Mouse (Mus musculus) CH12.LX (cell line): ENCODE measurements around the gene Foxn1. TPM values are rescaled to one million over a fixed set of nuclear protein-coding genes. Genes with fewer than 3 reads are reported as not detected.

ENCODE experiments used
- DNase-seq: peaks from one replicate; pipeline ENCODE4 v3.0.0-alpha.2; 2013; ENCODE audit errors: extremely low read depth
- H3K27ac ChIP-seq: 2 replicates; pipeline ENCODE4 v1.5.1; 2012; ENCODE audit warnings: low read depth, mild to moderate bottlenecking, control low read depth, moderate library complexity; ENCODE audit not compliant: insufficient read depth
- H3K27me3 ChIP-seq: replicated peaks from 2 replicates; pipeline ENCODE3; 2012; ENCODE audit warnings: inconsistent platforms
- H3K36me3 ChIP-seq, 2 experiments: replicated peaks in 1 of 2; 2 replicates each; pipeline versions ENCODE3 to v1.6.1; 2012; ENCODE audit warnings: inconsistent platforms in 1 of 2, low read length in 1 of 2, mild to moderate bottlenecking in 1 of 2, mixed read lengths in 1 of 2, moderate library complexity in 1 of 2; ENCODE audit not compliant: control insufficient read depth in 1 of 2, insufficient read depth in 1 of 2
- H3K4me1 ChIP-seq, 2 experiments: 2 replicates each; pipeline ENCODE4 v1.6.1; 2012; ENCODE audit warnings: inconsistent platforms in 1 of 2, moderate library complexity in 1 of 2; ENCODE audit not compliant: insufficient read depth in 2 of 2, control insufficient read depth in 1 of 2
- H3K4me2 ChIP-seq: 2 replicates; pipeline ENCODE4 v1.6.1; 2012; ENCODE audit warnings: low read depth, mild to moderate bottlenecking, control low read depth; ENCODE audit not compliant: poor library complexity, insufficient read depth, severe bottlenecking
- H3K4me3 ChIP-seq, 3 experiments: fragments of 150-350 bp in 1 of 3; sonication (generic) in 1 of 3; replicated peaks in 1 of 3; 2 replicates each; pipeline versions ENCODE3 to v1.5.1; 2011 to 2012; ENCODE audit warnings: low read depth in 2 of 3, low read length in 2 of 3, mild to moderate bottlenecking in 2 of 3, moderate library complexity in 2 of 3, control low read depth in 1 of 3, improper control_type of control experiment in 1 of 3, inconsistent platforms in 1 of 3, mixed read lengths in 1 of 3; ENCODE audit not compliant: poor library complexity in 1 of 3
- H3K79me2 ChIP-seq: replicated peaks from 2 replicates; pipeline ENCODE4 v1.6.1; 2012; ENCODE audit warnings: mild to moderate bottlenecking, moderate library complexity; ENCODE audit not compliant: control insufficient read depth, poor library complexity, insufficient read depth, severe bottlenecking; ENCODE audit errors: extremely low read depth
- H3K9ac ChIP-seq: 2 replicates; pipeline ENCODE4 v1.6.1; 2012; ENCODE audit warnings: low read depth, mild to moderate bottlenecking, control low read depth, moderate library complexity; ENCODE audit not compliant: insufficient read depth
- H3K9me3 ChIP-seq: replicated peaks from 2 replicates; pipeline ENCODE3; 2012; ENCODE audit warnings: low read length, inconsistent platforms, mixed read lengths
- BHLHE40 ChIP-seq: IDR thresholded peaks from 2 replicates; pipeline ENCODE4 v1.6.1; 2011; ENCODE audit warnings: mild to moderate bottlenecking, low read depth, low read length, improper control_type of control experiment
- CHD1 ChIP-seq: IDR thresholded peaks from 2 replicates; pipeline ENCODE4 v1.6.1; 2012; ENCODE audit warnings: low read depth, low read length, improper control_type of control experiment, inconsistent platforms
- CHD2 ChIP-seq: IDR thresholded peaks from 2 replicates; pipeline ENCODE4 v1.6.1; 2011; ENCODE audit warnings: low read length, improper control_type of control experiment
- CTCF ChIP-seq, 2 experiments: IDR thresholded peaks in 1 of 2; conservative IDR thresholded peaks in 1 of 2; 2 replicates each; pipeline ENCODE4 v1.5.1; 2011 to 2012; ENCODE audit warnings: low read depth in 2 of 2, low read length in 2 of 2, improper control_type of control experiment in 1 of 2, inconsistent platforms in 1 of 2, mild to moderate bottlenecking in 1 of 2, moderate library complexity in 1 of 2
- E2F4 ChIP-seq: IDR thresholded peaks from 2 replicates; pipeline ENCODE4 v1.6.1; 2011; ENCODE audit warnings: low read depth, low read length, improper control_type of control experiment; ENCODE audit not compliant: insufficient replicate concordance
- ELF1 ChIP-seq: IDR thresholded peaks from 2 replicates; pipeline ENCODE4 v1.6.1; 2014; ENCODE audit warnings: low read depth, mild to moderate bottlenecking, inconsistent platforms, low read length, improper control_type of control experiment
- EP300 ChIP-seq: IDR thresholded peaks from 2 replicates; pipeline ENCODE4 v1.6.1; 2011; ENCODE audit warnings: low read length, improper control_type of control experiment
- ETS1 ChIP-seq: conservative IDR thresholded peaks from 2 replicates; pipeline ENCODE4 v1.6.1; 2012; ENCODE audit warnings: low read depth, mild to moderate bottlenecking, inconsistent platforms, low read length, improper control_type of control experiment, moderate library complexity
- GABPA ChIP-seq: IDR thresholded peaks from 2 replicates; pipeline ENCODE4 v1.6.1; 2012; ENCODE audit warnings: low read depth, low read length, improper control_type of control experiment, inconsistent platforms; ENCODE audit not compliant: insufficient replicate concordance
- HCFC1 ChIP-seq: IDR thresholded peaks from 2 replicates; pipeline ENCODE4 v1.6.1; 2012; ENCODE audit warnings: low read depth, mild to moderate bottlenecking, inconsistent platforms, low read length, improper control_type of control experiment
- IRF4 ChIP-seq: IDR thresholded peaks from 2 replicates; pipeline ENCODE4 v1.6.1; 2014; ENCODE audit warnings: low read depth, mild to moderate bottlenecking, inconsistent platforms, low read length, improper control_type of control experiment
- JUN ChIP-seq: IDR thresholded peaks from 2 replicates; pipeline ENCODE4 v1.6.1; 2011; ENCODE audit warnings: low read depth, mild to moderate bottlenecking, low read length, improper control_type of control experiment, moderate library complexity; ENCODE audit not compliant: insufficient read depth
- JUND ChIP-seq: conservative IDR thresholded peaks from 2 replicates; pipeline ENCODE4 v1.6.1; 2011; ENCODE audit warnings: low read depth, low read length, improper control_type of control experiment
- KAT2A ChIP-seq: IDR thresholded peaks from 2 replicates; pipeline ENCODE4 v1.6.1; 2012; ENCODE audit warnings: low read length, improper control_type of control experiment, inconsistent platforms; ENCODE audit not compliant: insufficient replicate concordance
- MAFK ChIP-seq: IDR thresholded peaks from 2 replicates; pipeline ENCODE4 v1.6.1; 2011; ENCODE audit warnings: low read length, improper control_type of control experiment; ENCODE audit not compliant: insufficient replicate concordance
- MAX ChIP-seq: IDR thresholded peaks from 2 replicates; pipeline ENCODE4 v1.6.1; 2011; ENCODE audit warnings: low read length, improper control_type of control experiment
- MAZ ChIP-seq: IDR thresholded peaks from 2 replicates; pipeline ENCODE4 v1.6.1; 2012; ENCODE audit warnings: low read depth, mild to moderate bottlenecking, inconsistent platforms, low read length, improper control_type of control experiment, moderate library complexity
- MEF2A ChIP-seq: IDR thresholded peaks from 2 replicates; pipeline ENCODE4 v1.6.1; 2014; ENCODE audit warnings: low read depth, mild to moderate bottlenecking, inconsistent platforms, low read length, improper control_type of control experiment, borderline replicate concordance
- MXI1 ChIP-seq: IDR thresholded peaks from 2 replicates; pipeline ENCODE4 v1.6.1; 2011; ENCODE audit warnings: mild to moderate bottlenecking, low read depth, low read length, improper control_type of control experiment
- MYC ChIP-seq: IDR thresholded peaks from 2 replicates; pipeline ENCODE4 v1.6.1; 2011; ENCODE audit warnings: low read depth, mild to moderate bottlenecking, improper control_type of control experiment, low read length
- NELFE ChIP-seq: IDR thresholded peaks from 2 replicates; pipeline ENCODE4 v1.6.1; 2011; ENCODE audit warnings: low read depth, low read length, improper control_type of control experiment
- NRF1 ChIP-seq: IDR thresholded peaks from 2 replicates; pipeline ENCODE4 v1.6.1; 2014; ENCODE audit warnings: low read depth, mild to moderate bottlenecking, inconsistent platforms, low read length, improper control_type of control experiment, moderate library complexity
- PAX5 ChIP-seq: IDR thresholded peaks from 2 replicates; pipeline ENCODE4 v1.6.1; 2012; ENCODE audit warnings: low read length, inconsistent platforms, mixed read lengths
- POLR2A ChIP-seq: IDR thresholded peaks from 2 replicates; pipeline ENCODE4 v1.6.1; 2011; ENCODE audit warnings: low read depth, mild to moderate bottlenecking, improper control_type of control experiment, low read length
- POLR2AphosphoS2 ChIP-seq: IDR thresholded peaks from 2 replicates; pipeline ENCODE4 v1.6.1; 2011; ENCODE audit warnings: low read depth, low read length, improper control_type of control experiment
- RAD21 ChIP-seq: IDR thresholded peaks from 2 replicates; pipeline ENCODE4 v1.6.1; 2011; ENCODE audit warnings: low read depth, mild to moderate bottlenecking, low read length, improper control_type of control experiment, moderate library complexity
- RCOR1 ChIP-seq: conservative IDR thresholded peaks from 2 replicates; pipeline ENCODE4 v1.6.1; 2012; ENCODE audit warnings: low read depth, mild to moderate bottlenecking, inconsistent platforms, low read length, improper control_type of control experiment
- SIN3A ChIP-seq: IDR thresholded peaks from 2 replicates; pipeline ENCODE4 v1.6.1; 2012; ENCODE audit warnings: low read length, improper control_type of control experiment, inconsistent platforms
- SMC3 ChIP-seq: IDR thresholded peaks from 2 replicates; pipeline ENCODE4 v1.6.1; 2011; ENCODE audit warnings: low read depth, low read length, improper control_type of control experiment
- TBP ChIP-seq: conservative IDR thresholded peaks from 2 replicates; pipeline ENCODE4 v1.6.1; 2011; ENCODE audit warnings: low read depth, low read length, improper control_type of control experiment
- TCF12 ChIP-seq: IDR thresholded peaks from 2 replicates; pipeline ENCODE4 v1.6.1; 2014; ENCODE audit warnings: low read depth, mild to moderate bottlenecking, inconsistent platforms, low read length, improper control_type of control experiment
- UBTF ChIP-seq: IDR thresholded peaks from 2 replicates; pipeline ENCODE4 v1.6.1; 2012; ENCODE audit warnings: low read depth, mild to moderate bottlenecking, inconsistent platforms, low read length, improper control_type of control experiment, moderate library complexity
- USF1 ChIP-seq: IDR thresholded peaks from 2 replicates; pipeline ENCODE4 v1.6.1; 2014; ENCODE audit warnings: low read depth, mild to moderate bottlenecking, inconsistent platforms, low read length, improper control_type of control experiment
- USF2 ChIP-seq: conservative IDR thresholded peaks from 2 replicates; pipeline ENCODE4 v1.6.1; 2011; ENCODE audit warnings: low read depth, low read length, improper control_type of control experiment
- ZC3H11A ChIP-seq: IDR thresholded peaks from 2 replicates; pipeline ENCODE4 v1.6.1; 2012; ENCODE audit warnings: low read depth, mild to moderate bottlenecking, inconsistent platforms, low read length, improper control_type of control experiment
- ZKSCAN1 ChIP-seq: IDR thresholded peaks from 2 replicates; pipeline ENCODE4 v1.6.1; 2012; ENCODE audit warnings: low read depth, inconsistent platforms, low read length, improper control_type of control experiment, borderline replicate concordance
- ZMIZ1 ChIP-seq: IDR thresholded peaks from 2 replicates; pipeline ENCODE4 v1.6.1; 2012; ENCODE audit warnings: low read depth, mild to moderate bottlenecking, inconsistent platforms, low read length, improper control_type of control experiment
- ZNF384 ChIP-seq: IDR thresholded peaks from 2 replicates; pipeline ENCODE4 v1.6.1; 2012; ENCODE audit warnings: low read depth, low read length, improper control_type of control experiment, inconsistent platforms
- dilution Hi-C: fragments of 300-500 bp; cut with MboI; formaldehyde crosslinking; loops from 2 replicates; pipeline ENCODE4 v1.14.3; 2020; ENCODE audit warnings: low sequenced_read_pairs; ENCODE audit not compliant: extremely low pct_unique_long_range_greater_than_20kb, extremely low pct_ligation_motif_present
- in situ Hi-C: fragments of 300-500 bp; cut with MboI; formaldehyde crosslinking; loops from 3 replicates; pipeline ENCODE4 v1.14.3; 2019; ENCODE audit warnings: low sequenced_read_pairs, low pct_ligation_motif_present, low pct_unique_long_range_greater_than_20kb, mixed read lengths
- polyA plus RNA-seq: library from polyadenylated mRNA; unstranded; fragments of >175 nt; gene quantifications from 2 replicates; pipeline ENCODE4 v1.2.1, GENCODE M21; 2012; ENCODE audit warnings: low read depth; ENCODE audit not compliant: insufficient read length
- total RNA-seq, 2 experiments: library from RNA; depleted of rRNA; stranded (reverse); fragments of 300-350 nt in 1 of 2; fragments of >200 nt in 1 of 2; gene quantifications; 2 replicates each; pipeline ENCODE4 v1.2.3; 2012 to 2014

Gene Foxn1
- total and polyA plus RNA-seq, 3 experiments = not detected

- H3K27ac ChIP-seq = peak overlapping the region; percentile 49
These were observed 38.5 kb downstream of the Foxn1 start for GRCm38 (mm10) chr11:78347908-78348307.

GRCm38 (mm10) chr11:78347070-78347754, 39.1 kb downstream of the Foxn1 start:
- peak overlapping the region; percentile 18 for H3K9ac ChIP-seq
- peaks cover 8% of the 10 kb centered on the region for H3K79me2 ChIP-seq
- peak; percentile 87 for DNase-seq
- in situ Hi-C loops (no loop called here), dilution Hi-C loops (no loop called here)
- H3K27ac ChIP-seq = peak overlapping the region; percentile 49
- H3K9me3 ChIP-seq = no peaks in the 10 kb centered on the region
- peak overlapping the region in 1 of 3 experiments; percentile 73 for H3K4me3 ChIP-seq
- peak overlapping the region; percentile 77 for H3K4me2 ChIP-seq
- H3K4me1 ChIP-seq = peaks cover 35 to 72% of the 10 kb centered on the region in 2 experiments
- no peaks in the 10 kb centered on the region for H3K27me3 ChIP-seq
- peaks cover 9 to 32% of the 10 kb centered on the region in 2 experiments for H3K36me3 ChIP-seq
- TF ChIP-seq IRF4 (0 out of 2 replicates have a peak, but pooled peaks have one; percentile 18), TBP (0 out of 2 replicates have a peak, but pooled peaks have one; percentile 61), SMC3 (peak; percentile 70), CTCF (conservative IDR thresholded peaks at IDR 0.05 in 1 of 2, IDR thresholded peaks at IDR 0.05 in 1 of 2; ENCODE audit: low read depth in 2 of 2, low read length in 2 of 2) (peak; percentile 89 to 99), MAX (no peak; the same call in 1 of the 2 replicates), NELFE (peak; percentile 68), RAD21 (peak; percentile 72), MEF2A (peak; percentile 34; the same call in 1 of the 2 replicates), BHLHE40 (no peak), GABPA (no peak), UBTF (0 out of 2 replicates have a peak, but pooled peaks have one; percentile 67), ZC3H11A (no peak), MYC (0 out of 2 replicates have a peak, but pooled peaks have one; percentile 26), NRF1 (0 out of 2 replicates have a peak, but pooled peaks have one; percentile 24), SIN3A (peak; percentile 17; the same call in 1 of the 2 replicates)

More at GRCm38 (mm10) chr11:78347908-78348307, 38.5 kb downstream of the Foxn1 start:
- TF ChIP-seq USF1 (no peak), TCF12 (peak; percentile 61), JUND (no peak), PAX5 (no peak), CTCF (conservative IDR thresholded peaks at IDR 0.05 in 1 of 2, IDR thresholded peaks at IDR 0.05 in 1 of 2; ENCODE audit: low read depth in 2 of 2, low read length in 2 of 2) (no peak), MXI1 (peak; percentile 40), ETS1 (no peak), MYC (0 out of 2 replicates have a peak, but pooled peaks have one; percentile 13), IRF4 (peak; percentile 71), ZC3H11A (no peak), ELF1 (peak; percentile 61), UBTF (no peak), KAT2A (no peak), NELFE (no peak), GABPA (no peak), HCFC1 (no peak), BHLHE40 (no peak; the same call in 1 of the 2 replicates), JUN (no peak), TBP (0 out of 2 replicates have a peak, but pooled peaks have one; percentile 10), NRF1 (no peak), USF2 (no peak), POLR2A (peak; percentile 36), SMC3 (no peak), CHD2 (no peak), E2F4 (no peak), MAFK (no peak), EP300 (peak; percentile 25; the same call in 1 of the 2 replicates), MAZ (0 out of 2 replicates have a peak, but pooled peaks have one; percentile 26), ZMIZ1 (no peak), SIN3A (peak; percentile 38; the same call in 1 of the 2 replicates), ZNF384 (no peak), CHD1 (0 out of 2 replicates have a peak, but pooled peaks have one; percentile 20), POLR2AphosphoS2 (no peak), RCOR1 (no peak), MEF2A (no peak), ZKSCAN1 (no peak), MAX (peak; percentile 47; the same call in 1 of the 2 replicates), RAD21 (no peak)
- peaks cover 35 to 76% of the 10 kb centered on the region in 2 experiments for H3K4me1 ChIP-seq
- peaks cover 8% of the 10 kb centered on the region for H3K79me2 ChIP-seq
- peak; percentile 82 for DNase-seq
- H3K9ac ChIP-seq = peak overlapping the region; percentile 18
- H3K27me3 ChIP-seq = no peaks in the 10 kb centered on the region
- no peaks in the 10 kb centered on the region for H3K9me3 ChIP-seq
- in situ Hi-C loops = no loop called here
- H3K4me3 ChIP-seq = peak overlapping the region in 1 of 3 experiments; percentile 73
- peaks cover 6 to 28% of the 10 kb centered on the region in 2 experiments for H3K36me3 ChIP-seq
- H3K4me2 ChIP-seq = peak overlapping the region; percentile 24
- dilution Hi-C loops = no loop called here
